Mouse (Mus musculus) liver (tissue): ENCODE measurements around the gene Hps5.
"Not testable (repeated sequence)": the region's sequence is repeated elsewhere in the genome, so short reads cannot be mapped to it uniquely, and the experiment has no call there.

ENCODE experiments used
- DNase-seq: peaks from one replicate; pipeline ENCODE4 v3.0.0-alpha.2; 2020; ENCODE audit warnings: mixed read lengths

Hps5 gene

DNA sequence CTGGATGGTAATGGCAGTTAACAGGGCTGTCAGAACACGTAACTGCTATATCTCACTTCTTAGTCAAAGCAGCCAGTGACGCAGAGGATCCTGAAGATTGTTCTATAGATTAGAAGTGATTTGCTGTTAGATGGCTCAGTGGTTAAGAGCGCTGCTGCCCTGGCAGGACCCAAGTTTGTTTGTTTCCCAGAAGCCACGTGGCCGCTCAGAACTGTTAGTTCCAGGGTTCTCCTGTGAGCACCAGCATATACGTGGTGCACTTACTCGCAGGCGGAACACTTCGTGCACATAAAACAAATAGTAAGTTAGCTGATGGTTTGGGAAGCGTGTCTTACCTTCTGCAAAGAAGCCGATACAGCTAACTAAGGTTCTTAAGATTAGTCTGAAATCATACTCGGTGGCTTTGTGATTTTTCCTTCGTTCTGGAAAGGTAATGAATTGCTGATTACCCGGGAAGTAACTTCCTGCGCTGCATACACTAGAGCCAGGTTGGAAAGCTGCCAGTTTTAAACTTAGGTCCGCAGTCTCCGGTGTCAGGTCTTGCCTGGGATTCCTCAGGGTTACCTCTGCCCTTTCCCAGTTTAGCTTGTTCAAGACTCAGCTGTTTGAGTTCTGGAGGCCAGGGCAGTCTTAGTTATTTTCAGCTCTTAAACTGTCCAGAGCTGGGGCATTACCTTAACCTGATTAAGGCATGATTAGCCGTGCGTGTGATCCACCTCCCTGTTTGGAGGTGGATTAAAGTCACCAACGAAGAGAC lies 31.4 kb upstream of the Hps5 start:
- no peak for DNase-seq

DNA sequence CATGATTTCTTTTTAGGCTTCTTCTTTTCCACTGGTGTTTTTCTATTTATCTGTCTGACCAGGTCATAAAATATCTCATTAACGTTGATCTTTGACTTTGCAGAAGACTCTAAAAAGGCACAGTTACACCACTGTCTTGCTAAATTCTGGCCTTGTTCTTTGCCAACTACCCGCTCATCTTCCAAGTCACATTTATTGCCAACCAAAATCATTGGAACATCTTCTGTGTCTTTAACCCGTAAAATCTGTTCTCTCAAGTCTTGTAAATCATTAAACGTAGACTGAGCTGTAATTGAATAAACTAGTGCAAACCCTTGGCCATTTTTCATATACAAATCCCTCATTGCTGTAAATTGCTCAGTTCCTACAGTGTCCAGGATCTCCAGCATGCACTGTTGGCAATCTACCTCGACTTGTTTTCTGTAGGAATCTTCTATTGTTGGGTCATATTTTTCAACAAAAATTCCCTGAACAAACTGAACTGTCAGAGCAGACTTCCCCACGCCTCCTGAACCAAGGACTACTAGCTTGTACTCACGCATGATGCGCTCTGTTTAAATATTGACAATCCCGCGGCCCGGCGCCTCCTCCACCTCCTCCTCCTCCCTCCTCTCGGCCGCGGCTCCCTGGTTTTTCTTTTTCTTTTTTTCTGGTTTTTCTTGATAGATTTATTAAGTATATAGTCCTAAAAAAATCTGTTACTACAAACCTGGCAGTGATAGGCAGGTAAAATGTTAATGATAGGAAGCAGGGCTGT lies 25.2 kb upstream of the Hps5 start:
- DNase-seq: not testable (repeated sequence)

GRCm38 (mm10) chr7:46814012-46814411 lies 18.1 kb upstream of the Hps5 start:
- DNase-seq: no peak

GRCm38 (mm10) chr7:46810325-46810724 lies 14.5 kb upstream of the Hps5 start:
- no peak for DNase-seq

GRCm38 (mm10) chr7:46796779-46797178 lies 915 bp upstream of the Hps5 start:
- no peak for DNase-seq

DNA sequence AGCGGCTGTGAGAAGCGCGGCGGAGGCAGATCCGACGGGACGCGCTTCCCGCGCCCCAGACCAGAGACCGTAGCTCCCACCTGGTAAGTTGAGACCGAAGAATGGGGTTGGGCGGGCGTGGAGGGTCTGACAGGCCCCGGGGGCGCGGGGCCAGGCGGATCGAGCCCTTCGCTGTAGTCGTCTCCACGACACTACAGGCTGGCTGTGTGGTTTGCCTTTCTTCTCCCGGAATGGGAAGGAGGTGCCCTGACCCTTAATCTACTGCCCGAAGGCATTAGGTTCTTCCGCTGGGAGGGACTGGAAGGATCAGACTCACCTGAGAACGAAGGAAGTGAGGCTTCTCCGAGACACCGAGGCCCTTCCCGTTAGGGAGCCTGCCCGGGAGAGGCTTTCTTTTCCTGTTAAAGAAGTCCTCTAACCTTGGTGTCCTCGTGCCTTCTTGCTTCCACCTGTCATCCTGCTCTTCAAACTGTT lies 379 bp upstream of the Hps5 start:
- peak; percentile 9 for DNase-seq

- no peak for DNase-seq
These were observed 2.0 kb downstream of the Hps5 start for GRCm38 (mm10) chr7:46793871-46794270.

DNA sequence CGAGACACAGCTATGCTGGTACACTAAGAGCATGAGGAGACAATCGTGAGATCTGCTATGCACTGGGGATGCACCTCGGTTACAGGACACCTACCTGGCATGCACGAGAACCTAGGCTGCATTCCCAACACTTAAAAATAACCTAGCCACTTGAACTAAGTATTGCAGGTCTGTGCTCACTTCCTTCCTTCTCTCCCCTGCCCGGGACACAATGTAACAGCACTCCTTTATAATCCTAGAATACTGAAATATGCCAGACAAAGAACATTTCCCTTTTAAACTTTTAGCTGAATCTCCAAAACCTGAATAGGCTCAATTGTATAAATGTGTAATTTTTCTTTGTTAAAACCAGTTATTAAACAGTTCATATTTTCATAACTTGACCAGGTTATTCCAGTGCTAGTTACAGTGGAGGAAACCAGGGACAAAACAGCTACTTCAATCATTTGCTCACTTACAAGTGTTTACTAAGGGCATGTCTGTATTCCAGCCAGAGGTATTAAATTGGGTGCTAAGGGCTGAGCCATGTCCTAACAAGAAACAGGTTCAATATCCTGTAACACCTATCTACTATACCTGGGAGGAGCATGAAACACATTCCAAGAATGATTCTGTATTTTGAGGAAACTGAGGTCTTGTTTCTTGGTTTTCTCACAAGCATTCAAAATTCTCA lies 6.6 kb downstream of the Hps5 start:
- DNase-seq: no peak

DNA sequence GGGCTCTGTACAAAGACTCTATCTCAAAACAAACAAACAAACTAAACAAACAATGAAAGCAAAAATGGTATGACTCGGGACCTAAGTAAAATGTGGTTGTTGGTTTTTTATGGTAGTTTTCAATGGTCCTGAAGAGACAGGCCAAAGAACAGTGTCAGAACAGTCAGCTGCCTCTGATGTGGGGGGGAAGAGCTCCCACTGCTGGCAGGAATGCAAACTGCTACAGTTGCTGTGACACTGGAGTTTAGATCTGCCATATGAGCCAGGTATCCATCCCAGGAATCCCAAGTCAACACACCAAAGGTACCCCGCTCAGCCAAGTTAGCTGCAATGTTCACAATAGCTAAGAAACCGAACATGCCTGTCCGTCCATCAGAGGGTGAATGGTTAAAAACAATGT lies 25.2 kb downstream of the Hps5 start:
- DNase-seq: peak; percentile 53

GRCm38 (mm10) chr7:46768451-46768850 lies 27.4 kb downstream of the Hps5 start:
- DNase-seq: no peak

DNA sequence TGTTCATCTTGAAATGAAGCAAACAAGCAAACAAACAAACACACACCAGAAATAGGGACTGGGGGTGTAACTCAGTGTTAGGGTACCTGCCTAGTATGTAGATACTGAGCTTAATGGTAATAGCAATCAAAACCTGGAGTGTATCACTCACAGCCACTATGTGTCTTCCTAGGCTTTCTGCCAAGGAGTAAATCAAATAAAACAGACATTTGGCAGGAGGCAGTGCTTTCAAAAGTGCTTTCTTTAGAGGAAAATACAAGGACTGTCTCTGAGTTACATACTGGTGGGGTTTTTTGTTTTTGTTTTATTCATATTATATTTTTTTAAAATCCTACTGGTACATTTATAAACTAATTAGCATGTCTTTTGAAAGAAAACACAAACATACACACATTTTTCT lies 28.5 kb downstream of the Hps5 start:
- no peak for DNase-seq

GRCm38 (mm10) chr7:46764672-46765071 lies 31.2 kb downstream of the Hps5 start:
- DNase-seq: no peak

- no peak for DNase-seq
These were observed 33.3 kb downstream of the Hps5 start for GRCm38 (mm10) chr7:46762601-46763000.

DNA sequence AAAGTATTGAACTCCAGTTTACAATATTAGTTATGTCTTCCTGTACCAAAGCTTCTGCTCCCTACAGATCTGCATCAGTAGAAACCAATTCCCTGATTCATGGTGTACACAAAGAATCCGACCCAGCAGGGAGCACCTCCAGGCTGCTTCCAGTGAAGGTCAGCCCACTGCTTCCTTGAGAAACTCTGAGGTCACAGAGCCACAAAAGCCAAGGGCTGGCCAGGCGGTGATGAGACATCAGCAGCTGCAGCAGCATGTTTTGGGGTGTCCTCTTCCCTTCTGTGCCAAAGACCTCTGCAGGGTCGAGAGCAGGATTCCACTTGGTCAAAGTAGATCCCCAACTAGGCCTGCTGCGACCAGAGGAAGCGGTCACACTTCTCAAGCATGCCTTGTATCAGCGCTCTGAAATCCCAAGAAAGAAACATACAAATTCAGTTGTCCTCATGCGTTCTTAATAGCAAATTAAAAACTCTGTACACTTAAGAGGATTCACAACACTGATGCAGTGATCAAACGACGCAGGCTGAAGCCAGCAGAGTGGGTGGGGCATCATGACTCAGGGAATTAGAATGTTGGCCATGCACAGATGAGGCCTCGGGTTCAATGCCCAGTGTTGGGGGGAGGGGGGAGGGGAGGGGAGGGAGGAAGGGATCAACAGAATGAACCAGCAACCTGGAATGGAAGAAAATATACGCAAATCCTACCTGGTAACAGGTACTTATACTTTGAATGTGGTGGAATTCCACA lies 34.6 kb downstream of the Hps5 start:
- peak; percentile 36 for DNase-seq

- no peak for DNase-seq
These were observed 44.4 kb downstream of the Hps5 start, which contains the start of gene Saa2 for GRCm38 (mm10) chr7:46751490-46751889. Saa2 (plus strand) TSS chr7:46751790.

GRCm38 (mm10) chr7:46748459-46748858 lies 47.4 kb downstream of the Hps5 start:
- no peak for DNase-seq

- DNase-seq: no peak
These were observed 49.5 kb downstream of the Hps5 start for GRCm38 (mm10) chr7:46746381-46746780.

DNA sequence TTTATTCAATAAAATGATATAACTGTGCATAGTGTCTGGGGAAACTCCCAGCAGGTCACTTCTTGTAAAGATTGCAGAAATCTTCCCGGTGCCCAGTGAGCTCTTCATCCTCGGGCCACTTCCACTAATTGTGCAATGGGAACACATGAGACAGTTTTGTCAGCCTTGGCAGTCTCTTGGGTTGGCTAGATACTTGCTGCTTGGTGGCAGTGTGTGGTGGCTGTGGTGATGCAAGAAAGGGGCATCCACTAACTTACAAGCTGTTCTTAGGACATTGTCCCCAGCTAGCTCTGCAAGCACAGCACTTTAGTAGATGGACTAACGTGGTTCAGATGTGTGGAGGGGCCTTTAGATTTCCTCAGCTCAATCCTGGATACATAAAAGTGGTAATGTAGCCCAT lies 50.0 kb downstream of the Hps5 start:
- DNase-seq: no peak

DNA sequence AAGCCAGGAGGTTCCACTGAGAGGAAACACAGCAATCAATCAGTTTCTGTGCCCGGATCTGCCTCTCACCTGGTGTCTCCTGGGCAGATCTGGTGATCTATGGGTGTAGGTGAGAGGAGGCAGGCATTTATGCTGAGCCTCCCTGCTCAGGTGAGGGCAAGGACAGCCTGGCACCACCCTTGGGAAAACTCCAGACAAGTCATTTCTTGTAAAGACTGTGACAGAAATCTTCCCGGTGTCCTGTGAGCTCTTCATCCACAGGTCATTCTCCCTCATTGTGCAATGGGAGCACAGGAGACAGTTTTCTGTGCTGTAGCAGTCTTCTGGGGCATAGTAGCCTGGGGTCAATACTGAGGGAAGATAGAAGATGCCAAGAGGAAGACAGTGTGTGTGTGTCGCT lies 53.0 kb downstream of the Hps5 start, which contains the start of gene Saa1:
Saa1 (minus strand) TSS at position 101 of the 400 bp plus-strand sequence.
- not testable (repeated sequence) for DNase-seq

DNA sequence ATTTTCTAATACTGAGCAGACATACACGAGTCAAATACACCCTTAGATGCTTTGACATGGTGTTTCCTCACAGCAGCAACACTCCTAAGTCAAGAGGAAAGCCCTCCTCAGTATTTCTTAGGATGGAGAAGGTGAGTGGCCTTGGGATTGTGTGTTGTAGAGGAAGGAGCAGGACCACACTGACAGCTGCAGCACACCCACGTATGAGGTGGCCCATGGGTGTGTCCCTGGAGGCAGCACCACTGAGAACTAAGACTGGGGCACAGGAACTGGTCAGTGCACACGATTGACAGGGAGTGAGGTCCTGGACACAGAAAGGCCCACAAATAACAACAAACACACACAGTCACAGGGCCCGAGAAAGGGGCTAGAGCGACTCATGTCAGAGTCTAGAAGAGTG lies 55.8 kb downstream of the Hps5 start:
- DNase-seq: not testable (repeated sequence)

- DNase-seq: no peak
These were observed 57.1 kb downstream of the Hps5 start for GRCm38 (mm10) chr7:46738561-46739460.

DNA sequence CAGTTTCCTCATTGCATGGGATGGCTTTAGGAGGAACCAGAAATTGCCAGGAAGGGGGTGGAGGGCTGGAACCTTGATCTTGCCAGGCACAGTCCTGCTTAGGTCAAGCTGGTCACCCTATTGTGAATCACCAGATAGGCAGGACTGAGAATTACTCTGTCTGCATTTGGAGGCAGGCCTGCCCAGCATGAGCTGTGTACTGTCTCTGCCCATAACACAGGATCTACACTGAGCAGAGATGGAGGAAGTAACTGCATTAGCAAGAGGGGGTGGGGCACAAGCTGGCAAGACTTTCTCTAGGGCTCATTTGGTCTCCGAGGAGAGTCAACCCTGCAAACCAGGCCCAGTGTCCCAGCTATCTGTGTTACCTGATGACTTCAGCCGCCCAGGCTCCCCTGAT lies 60.9 kb downstream of the Hps5 start:
- no peak for DNase-seq
